Comparison of ENCODE assay signal across 19 mouse cellular contexts in genomic region chr7:120960116-120960515, GRCm38 (mm10). TPM values are rescaled to one million over a fixed set of nuclear protein-coding genes. Genes with fewer than 3 reads are reported as not detected.
"Had no signal": no experiment of that assay in that cellular context is flagged by ENCODE, and none has a peak within 500 bp of the region (broad histone marks: within the 10 kb centered on the region; RNA-seq: fewer than 3 reads in every experiment).

No protein-coding gene starts in this region.

- H3K27me3 ChIP-seq: liver, embryonic 12.5 days; midbrain, embryonic 12.5 days; neural tube, embryonic 13.5 days; neural tube, embryonic 15.5 days; stomach, embryonic 15.5 days had no signal

- H3K27ac ChIP-seq: liver, embryonic 12.5 days; liver, embryonic 14.5 days; midbrain, embryonic 10.5 days; midbrain, embryonic 12.5 days; neural tube, embryonic 13.5 days; neural tube, embryonic 15.5 days; stomach, embryonic 15.5 days; stomach, postnatal 0 days had no signal

- DNase-seq: lung, adult 18-20 months; lung, embryonic 14.5 days; lung, postnatal 10 days; lung, postnatal 4 days; midbrain, embryonic 14.5 days; right cerebral cortex, adult 18-20 months; right cerebral cortex, postnatal 25 days had no signal

- H3K9me3 ChIP-seq: liver, embryonic 12.5 days; midbrain, embryonic 10.5 days; midbrain, embryonic 12.5 days; neural tube, embryonic 13.5 days; neural tube, embryonic 15.5 days; stomach, embryonic 15.5 days had no signal

- H3K9ac ChIP-seq: liver, embryonic 12.5 days; liver, embryonic 14.5 days; lung, embryonic 14.5 days; midbrain, embryonic 12.5 days; neural tube, embryonic 13.5 days; neural tube, embryonic 15.5 days; stomach, embryonic 15.5 days had no signal

- H3K4me3 ChIP-seq: liver, embryonic 12.5 days; midbrain, embryonic 10.5 days; midbrain, embryonic 12.5 days; myocyte; neural tube, embryonic 13.5 days; neural tube, embryonic 15.5 days; stomach, embryonic 15.5 days had no signal

- H3K4me1 ChIP-seq: neural tube, embryonic 13.5 days; neural tube, embryonic 15.5 days; stomach, embryonic 15.5 days had no signal

- H3K4me2 ChIP-seq: liver, embryonic 12.5 days; lung, embryonic 14.5 days; midbrain, embryonic 12.5 days; neural tube, embryonic 13.5 days; neural tube, embryonic 15.5 days; stomach, embryonic 15.5 days had no signal

- ATAC-seq: liver, embryonic 12.5 days had no signal

RNA-seq across cellular contexts. Expression of gene Mfsd13b, which starts 22.2 kb away (rescaled TPM):
- total RNA-seq: megakaryocyte, adult 5-6 weeks had no signal
- polyA plus RNA-seq: liver, embryonic 12.5 days; liver, embryonic 16.5 days; lung, embryonic 14.5 days; midbrain, embryonic 14.5 days; neural tube, embryonic 11.5 days had no signal
